Mouse (Mus musculus) splenic B cell, adult 2 months (primary cell): Measurements from ENCODE around the gene Sgsh.
A peak's percentile ranks its signal among the peaks of the same experiment; 100 is the strongest.
"Not testable (repeated sequence)": the region's sequence is repeated elsewhere in the genome, so short reads cannot be mapped to it uniquely, and the experiment has no call there.

Source experiments
- DNase-seq: peaks from one replicate; pipeline ENCODE4 v3.0.0-alpha.2; 2011; ENCODE audit warnings: low read depth, low spot score
- H3K27me3 ChIP-seq: 2 replicates; pipeline ENCODE4 v1.6.1; 2012; ENCODE audit warnings: mild to moderate bottlenecking, low read length, moderate library complexity, mixed read lengths; ENCODE audit not compliant: control insufficient read depth, poor library complexity, insufficient read depth, severe bottlenecking
- H3K36me3 ChIP-seq: 2 replicates; pipeline ENCODE4 v1.6.1; 2012; ENCODE audit warnings: mild to moderate bottlenecking, low read length, moderate library complexity, mixed read lengths; ENCODE audit not compliant: control insufficient read depth, poor library complexity, insufficient read depth, severe bottlenecking

Gene Sgsh

DNA sequence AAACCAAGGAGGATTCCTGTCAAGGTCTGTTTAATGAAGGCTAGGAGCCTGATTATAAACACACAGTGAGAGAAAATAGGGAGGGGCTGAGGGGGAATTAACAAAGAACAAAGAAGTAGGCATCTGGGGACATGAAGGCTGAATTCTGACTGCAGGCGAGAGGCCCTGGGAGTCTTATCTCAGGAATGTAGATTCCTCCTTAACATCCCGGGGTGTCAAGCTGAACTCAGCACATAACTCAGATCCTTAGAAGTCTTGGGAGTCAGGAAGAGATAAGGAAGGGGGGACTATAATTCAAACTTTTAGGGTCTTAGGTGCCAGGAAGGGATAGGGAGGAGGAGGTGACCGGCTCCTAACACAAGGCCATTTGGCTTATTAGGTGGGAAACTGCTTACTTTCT lies 31.9 kb upstream of the Sgsh start:
- DNase-seq, H3K36me3 ChIP-seq, H3K27me3 ChIP-seq: not testable (repeated sequence)

DNA sequence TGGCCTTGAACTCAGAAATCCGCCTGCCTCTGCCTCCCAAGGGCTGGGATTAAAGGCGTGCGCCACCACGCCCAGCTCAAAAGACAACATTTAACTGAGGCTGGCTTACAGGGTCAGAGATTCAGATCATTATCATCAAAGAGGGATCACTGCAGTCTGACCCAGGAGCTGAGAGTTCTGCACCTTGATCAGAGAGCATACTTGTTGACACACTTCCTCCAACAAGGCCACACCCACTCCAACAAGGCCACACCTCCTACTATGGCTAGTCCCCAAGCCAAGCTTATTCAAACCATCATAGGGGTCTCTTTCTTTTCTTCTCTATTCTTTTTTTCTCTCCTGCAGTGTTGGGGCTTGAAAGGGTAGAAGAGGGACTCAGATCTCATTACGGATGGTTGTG lies 31.0 kb upstream of the Sgsh start:
- Histone ChIP-seq H3K27me3 (no peaks in the 10 kb centered on the region), H3K36me3 (no peaks in the 10 kb centered on the region)
- DNase-seq: peak; percentile 55

DNA sequence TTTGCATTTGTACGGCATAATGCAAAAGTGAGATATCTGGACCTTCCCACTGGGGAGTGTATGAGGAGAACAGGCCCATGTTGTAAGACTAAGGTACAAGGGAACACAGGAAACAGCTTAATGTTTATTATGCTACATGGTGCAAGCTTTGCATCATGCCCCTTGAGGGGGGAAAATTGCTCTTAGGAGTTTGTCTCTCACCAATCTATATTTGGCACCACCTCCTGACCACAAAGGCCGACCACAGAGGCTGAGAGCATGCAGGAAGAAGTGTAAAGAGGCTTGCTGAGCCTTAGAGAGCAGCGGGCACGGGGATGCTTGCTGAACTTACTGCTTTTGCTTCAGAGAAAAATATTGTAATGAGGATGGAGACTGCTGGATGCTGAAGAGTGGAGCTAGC lies 29.6 kb upstream of the Sgsh start:
- Histone ChIP-seq H3K27me3 (no peaks in the 10 kb centered on the region), H3K36me3 (peaks cover 3% of the 10 kb centered on the region; the same call in 1 of the 2 replicates)
- peak; percentile 52 for DNase-seq

DNA sequence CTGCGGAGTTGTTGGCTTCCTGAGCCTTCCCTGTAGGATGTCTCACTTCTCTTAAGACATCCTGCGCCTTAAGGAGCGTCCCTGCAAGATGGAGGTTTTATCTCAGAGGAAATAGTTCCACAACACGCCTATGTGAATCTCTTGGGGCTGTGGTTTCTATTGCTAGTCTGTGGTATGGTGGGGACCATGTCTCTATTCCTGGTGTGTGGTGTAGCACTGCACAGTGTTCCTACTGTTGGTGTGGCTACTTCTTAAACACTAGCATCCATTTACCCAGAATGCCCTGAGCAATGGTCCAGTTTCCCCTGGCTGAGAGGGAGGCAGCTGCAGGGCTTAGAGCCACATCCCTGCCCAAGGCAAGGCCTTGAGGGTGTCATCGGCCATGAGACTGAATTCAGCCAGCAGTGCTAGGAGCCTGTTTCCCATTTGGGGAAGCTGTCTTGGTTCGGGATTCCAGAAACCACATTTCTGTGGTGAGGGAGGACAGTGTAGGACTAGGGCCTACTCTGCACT lies 27.1 kb upstream of the Sgsh start:
- H3K27me3 ChIP-seq: no peaks in the 10 kb centered on the region
- no peak for DNase-seq
- peaks cover 3% of the 10 kb centered on the region; the same call in 1 of the 2 replicates for H3K36me3 ChIP-seq

DNA sequence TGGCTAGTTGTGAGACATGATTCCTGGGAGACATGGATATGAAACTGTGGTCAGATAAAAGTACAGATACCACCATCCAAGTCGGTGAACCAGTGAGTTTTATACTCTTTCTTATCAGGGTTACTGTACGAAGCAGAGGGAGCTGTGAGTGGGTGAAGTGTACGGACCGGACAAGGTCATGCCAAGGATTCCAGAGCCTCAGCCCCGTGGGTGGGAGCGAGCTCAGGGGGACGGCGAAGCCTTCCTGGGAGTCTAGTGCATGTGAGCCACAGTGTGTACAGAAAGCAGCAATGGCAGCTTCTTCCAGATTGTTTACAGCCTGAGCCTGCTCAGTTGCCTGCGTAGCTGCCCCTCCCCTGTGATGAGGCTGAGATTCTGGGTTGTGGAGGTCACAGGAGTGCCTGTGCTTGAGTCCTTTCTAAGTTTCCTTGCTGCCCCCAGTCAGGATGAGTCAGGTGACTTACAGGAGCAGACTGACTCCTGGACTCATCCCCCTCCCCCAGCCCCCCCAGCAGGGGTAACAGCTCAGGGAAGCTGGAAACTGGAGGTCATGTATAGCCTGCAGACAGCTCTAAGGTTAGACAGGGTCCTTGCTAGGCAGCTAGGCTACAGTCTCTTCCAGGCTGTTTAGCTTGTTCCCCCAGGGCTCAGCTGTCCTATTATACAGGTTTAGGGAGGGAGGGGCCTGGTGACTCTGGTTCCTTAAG lies 26.4 kb upstream of the Sgsh start:
- Histone ChIP-seq H3K36me3 (peaks cover 3% of the 10 kb centered on the region; the same call in 1 of the 2 replicates), H3K27me3 (no peaks in the 10 kb centered on the region)
- no peak for DNase-seq

DNA sequence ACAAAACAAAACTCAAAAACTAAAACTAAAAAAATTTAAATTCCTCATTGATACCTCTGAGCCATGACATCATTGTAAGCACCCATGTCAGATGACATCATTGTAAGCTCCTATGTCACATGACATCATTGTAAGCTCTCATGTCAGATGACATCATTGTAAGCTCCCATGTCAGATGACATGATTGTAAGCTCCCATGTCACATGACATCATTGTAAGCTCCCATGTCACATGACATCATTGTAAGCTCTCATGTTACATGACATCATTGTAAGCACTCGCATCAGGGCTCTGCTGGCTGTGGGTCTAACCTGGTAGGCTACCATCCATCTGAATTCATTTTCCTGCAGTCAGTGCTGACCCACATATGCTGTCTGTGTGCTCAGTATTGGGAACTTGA lies 23.2 kb upstream of the Sgsh start:
- H3K27me3 ChIP-seq: no peaks in the 10 kb centered on the region
- peak; percentile 47 for DNase-seq
- peaks cover 3% of the 10 kb centered on the region; the same call in 1 of the 2 replicates for H3K36me3 ChIP-seq

DNA sequence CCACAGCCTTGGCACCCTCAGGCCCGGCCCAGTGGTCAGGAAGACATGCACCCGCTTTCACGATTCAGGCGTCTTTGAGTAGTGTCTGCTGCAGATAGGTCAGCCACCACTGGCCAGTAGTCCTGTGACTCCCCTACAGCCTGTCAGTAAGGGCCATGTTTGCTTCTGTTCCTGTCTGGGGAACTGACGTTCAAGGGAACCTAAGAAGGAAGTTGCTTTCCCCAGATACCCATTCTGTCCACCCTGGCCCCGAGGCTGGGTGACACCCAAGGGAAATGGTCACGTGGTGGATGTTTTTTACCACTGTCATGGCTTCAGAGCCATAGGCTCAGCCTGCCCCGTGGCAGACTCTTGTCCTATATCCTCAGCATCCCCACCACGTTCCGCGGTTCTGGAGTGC lies 22.0 kb upstream of the Sgsh start:
- peaks cover 3% of the 10 kb centered on the region; the same call in 1 of the 2 replicates for H3K36me3 ChIP-seq
- no peaks in the 10 kb centered on the region for H3K27me3 ChIP-seq
- DNase-seq: peak; percentile 15

DNA sequence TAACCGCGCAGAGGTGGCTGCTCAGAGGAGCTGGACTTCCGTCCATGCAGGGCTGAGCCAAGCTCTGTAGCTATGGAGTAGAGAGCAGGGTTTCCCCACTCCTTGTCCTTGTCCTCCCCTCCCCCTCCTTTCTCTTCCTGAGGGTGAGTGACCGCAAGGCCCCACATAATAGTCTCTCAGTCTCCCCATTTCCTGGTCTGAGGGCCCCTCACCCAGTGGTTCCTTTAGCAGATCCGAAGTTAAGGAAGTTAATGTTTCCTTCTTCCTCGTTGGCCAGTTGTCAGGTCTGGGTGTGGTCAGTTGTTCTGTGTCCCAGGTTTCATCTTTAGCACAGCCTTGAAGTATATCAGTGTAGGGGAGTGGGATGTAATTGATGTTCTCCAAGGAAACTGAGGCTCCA lies 20.1 kb upstream of the Sgsh start:
- H3K36me3 ChIP-seq: peaks cover 2% of the 10 kb centered on the region
- no peak for DNase-seq
- no peaks in the 10 kb centered on the region for H3K27me3 ChIP-seq

DNA sequence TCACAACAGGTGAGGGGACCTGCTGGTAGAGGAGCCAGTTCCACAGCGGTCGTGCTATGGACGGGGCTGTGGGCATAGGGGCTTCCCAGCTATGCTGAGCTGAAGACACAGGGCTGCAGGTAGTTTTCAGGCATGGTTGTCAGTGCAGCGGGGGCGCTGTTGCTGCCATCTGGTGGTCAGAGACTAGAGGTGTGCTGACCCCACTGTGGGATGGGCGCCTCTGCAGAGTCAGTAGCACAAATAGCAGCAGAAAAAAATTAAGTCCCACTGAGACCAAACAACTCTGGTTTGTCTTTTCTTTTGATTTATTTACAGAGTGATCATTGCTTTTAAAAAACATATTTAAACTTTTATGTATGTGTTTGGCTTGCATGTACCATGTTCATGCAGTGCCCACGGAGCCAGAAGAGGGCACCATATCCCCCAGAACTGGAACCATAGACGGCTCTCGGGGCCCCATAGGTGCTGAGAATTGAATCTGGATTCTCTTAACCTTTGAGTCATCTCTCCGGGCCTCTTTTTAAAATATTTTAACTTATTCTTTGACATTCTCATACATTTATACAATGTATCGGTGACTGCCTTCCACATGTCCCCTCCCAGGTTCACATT lies 8.3 kb upstream of the Sgsh start:
- DNase-seq: peak; percentile 85
- Histone ChIP-seq H3K27me3 (no peaks in the 10 kb centered on the region), H3K36me3 (peaks cover 6% of the 10 kb centered on the region; the same call in 1 of the 2 replicates)

DNA sequence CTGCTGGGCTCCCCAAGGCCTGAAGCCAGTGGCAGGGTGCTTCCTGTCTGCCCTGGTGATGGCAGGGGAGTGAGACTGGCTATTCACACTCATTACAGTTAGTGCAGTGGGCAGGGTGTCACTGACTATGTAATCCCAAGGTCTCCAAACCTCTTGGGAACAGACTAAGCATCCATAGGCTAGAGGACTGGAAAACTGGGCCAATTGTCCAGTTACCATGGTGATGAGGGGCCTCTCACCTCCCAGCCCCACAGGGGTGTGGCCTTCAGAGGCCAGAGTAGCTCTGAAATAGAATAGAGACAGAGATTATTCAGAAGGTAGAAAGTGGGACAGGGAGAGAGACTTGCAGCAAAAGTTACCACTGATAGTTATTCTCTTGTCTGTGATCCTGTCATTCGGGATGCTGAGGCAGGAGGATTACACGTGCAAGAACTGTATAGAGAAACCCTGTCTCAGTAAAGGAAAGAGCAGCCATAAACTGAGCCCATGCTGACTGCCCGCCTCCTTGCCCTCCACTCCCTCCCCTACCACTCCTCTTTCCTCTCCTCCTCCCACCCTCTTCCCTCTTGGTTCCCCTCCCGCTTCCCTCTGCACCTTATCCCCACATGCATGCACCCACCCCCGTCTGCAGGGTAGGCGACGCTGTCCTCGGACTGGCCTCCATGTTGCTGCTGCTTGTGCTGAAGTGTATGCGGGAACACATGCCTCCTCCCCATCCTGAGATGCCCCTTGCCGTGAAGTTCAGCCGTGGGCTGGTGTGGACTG lies 7.6 kb upstream of the Sgsh start:
- Histone ChIP-seq H3K36me3 (0 out of 2 replicates have a peak, but pooled peaks cover 4% of the 10 kb centered on the region), H3K27me3 (no peaks in the 10 kb centered on the region)
- DNase-seq: no peak

DNA sequence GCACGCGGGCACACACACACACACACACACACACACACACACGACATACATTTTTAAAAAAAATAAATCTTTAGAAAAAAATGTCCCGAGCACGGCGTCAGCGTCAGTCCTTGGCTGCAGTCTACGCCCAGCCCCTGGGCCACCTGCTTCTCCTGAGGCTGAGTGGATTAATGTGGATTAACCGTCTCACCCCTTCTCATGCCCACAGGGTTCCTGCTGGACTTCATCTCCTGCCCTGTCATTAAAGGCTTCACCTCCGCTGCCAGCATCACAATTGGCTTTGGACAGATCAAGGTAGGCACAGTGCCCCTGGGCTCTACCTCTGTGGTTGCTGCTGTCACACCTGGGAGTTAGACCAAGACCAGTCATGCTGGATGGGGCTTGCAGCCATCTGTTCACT lies 3.8 kb upstream of the Sgsh start:
- no peaks in the 10 kb centered on the region for H3K27me3 ChIP-seq
- 0 out of 2 replicates have a peak, but pooled peaks cover 2% of the 10 kb centered on the region for H3K36me3 ChIP-seq
- no peak for DNase-seq

DNA sequence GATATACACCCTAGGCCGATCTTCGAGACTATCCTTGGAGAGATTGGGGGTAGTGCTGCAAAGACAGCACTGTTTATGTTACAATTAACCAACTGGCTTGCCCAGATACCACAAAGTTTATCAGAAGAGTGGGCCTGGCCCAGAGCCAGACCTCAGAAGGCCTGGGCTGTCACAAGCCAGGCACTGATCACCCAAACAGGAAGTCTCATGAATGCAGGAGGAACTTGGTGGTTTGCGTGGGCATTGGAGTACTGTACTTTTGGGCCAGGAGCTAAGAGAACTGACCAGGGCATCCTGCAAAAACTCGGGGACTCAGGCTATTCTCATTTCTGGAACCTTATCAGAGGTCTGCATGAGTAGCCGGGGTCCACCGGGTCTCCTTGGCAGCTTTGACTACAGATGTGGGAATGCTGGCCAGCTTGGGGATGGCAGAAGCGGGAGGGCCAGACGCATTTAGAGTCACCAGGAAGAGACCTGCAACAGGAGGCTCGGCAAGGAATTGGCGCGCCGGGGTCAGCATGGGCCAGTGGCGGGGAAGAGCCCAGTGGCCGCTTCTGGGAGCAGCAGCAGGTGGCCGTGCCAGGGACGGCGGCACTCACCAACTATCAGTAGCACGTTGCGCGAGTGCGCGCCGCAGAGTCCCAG lies 416 bp downstream of the Sgsh start:
- H3K27me3 ChIP-seq: no peaks in the 10 kb centered on the region
- H3K36me3 ChIP-seq: peaks cover 1% of the 10 kb centered on the region; the same call in 1 of the 2 replicates
- DNase-seq: peak; percentile 77

DNA sequence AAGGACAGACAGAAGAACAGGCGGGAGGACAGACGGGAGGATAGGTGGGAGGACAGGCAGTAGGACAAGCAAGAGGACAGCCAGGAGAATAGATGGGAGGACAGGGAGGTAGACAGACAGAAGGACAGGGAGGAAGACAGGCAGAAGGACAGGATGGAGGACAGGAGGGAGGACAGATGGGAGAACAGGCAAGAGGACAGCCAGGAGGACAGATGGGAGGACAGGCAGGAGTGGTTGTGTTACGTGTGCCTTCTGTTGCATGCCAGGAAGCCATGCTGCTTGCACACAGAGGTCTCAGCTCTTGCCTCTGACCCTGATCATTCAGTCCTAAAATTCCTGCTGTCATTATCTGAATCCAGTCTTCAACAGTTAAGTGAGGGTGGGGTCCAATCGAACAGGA lies 1.4 kb downstream of the Sgsh start:
- peaks cover 1% of the 10 kb centered on the region; the same call in 1 of the 2 replicates for H3K36me3 ChIP-seq
- DNase-seq: no peak
- no peaks in the 10 kb centered on the region for H3K27me3 ChIP-seq

DNA sequence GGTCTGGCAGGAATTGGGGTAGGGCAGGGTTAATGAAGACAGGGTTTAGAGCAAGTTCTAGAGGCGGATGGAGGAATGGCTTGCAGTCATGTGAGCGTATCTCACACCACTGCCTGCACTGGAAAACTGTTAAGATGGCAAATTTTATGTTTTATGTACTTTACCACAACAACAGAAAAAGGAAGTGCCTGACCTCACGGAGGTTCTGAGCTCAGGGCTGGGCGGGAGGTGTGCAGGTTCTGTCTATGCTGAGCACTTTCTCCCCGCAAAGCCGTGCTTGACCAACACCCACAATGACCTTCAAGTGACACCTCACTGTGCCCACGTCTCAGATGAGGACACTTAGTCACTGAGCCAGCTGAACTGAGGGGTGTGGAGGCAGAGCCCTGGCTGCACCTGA lies 3.2 kb downstream of the Sgsh start:
- peaks cover 1% of the 10 kb centered on the region; the same call in 1 of the 2 replicates for H3K36me3 ChIP-seq
- peak; percentile 53 for DNase-seq
- H3K27me3 ChIP-seq: no peaks in the 10 kb centered on the region
